Mouse (Mus musculus): ENCODE measurements around the gene Chd9. TPM values are rescaled to one million over a fixed set of nuclear protein-coding genes. Genes with fewer than 3 reads are reported as not detected.

The Chd9 gene
- polyA plus RNA-seq, 1 experiment, result 90.1 TPM

DNA sequence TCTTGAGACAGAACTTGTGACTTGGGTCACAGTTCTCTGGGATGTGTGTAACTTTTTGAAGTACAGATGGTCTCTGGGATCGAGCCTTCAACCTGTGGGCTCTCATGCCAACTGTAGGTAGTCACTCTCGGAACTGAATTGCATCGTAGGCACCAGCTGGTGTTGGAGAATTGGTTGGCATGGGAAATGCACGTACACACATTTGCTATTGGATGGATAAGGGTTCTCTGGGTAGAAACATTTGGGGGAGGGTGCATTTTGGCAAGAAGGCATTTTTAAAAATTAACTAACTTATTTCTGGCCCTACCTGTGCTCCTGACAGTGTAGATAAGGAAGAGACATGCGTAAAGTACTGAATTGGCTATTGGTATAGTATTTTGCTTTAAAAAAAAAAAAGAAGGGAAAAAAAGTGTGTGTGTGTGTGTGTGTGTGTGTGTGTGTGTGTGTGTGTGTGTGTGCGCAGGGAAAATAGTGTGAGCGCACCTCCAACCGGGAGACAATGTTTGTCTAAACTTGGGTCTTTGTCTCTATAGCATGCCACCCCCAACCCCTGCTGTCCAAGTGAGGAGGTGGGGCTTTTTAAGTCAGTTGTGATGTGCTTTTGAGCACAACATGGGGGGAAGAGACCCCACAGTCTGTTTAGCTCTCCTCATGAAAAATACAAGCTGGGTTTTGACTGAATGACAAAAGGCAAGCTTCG is 26.0 kb downstream of the Chd9 start:
- no peak overlapping the region for H3K27ac ChIP-seq (ENCODE audit: insufficient read depth, low read depth, low read length)
- H3K4me1 ChIP-seq (ENCODE audit: control insufficient read depth, insufficient read depth, low read length), result peaks cover 15% of the 10 kb centered on the region
- H3K4me3 ChIP-seq (ENCODE audit: insufficient read depth, low read length), result no peak overlapping the region
- TF ChIP-seq CTCF (IDR thresholded peaks at IDR 0.05; ENCODE audit: low read depth, low read length), result no peak
- no peak for TF ChIP-seq POLR2A (IDR thresholded peaks at IDR 0.05; ENCODE audit: borderline replicate concordance, low read depth, low read length)

GRCm38 (mm10) chr8:90854671-90855161 is 26.6 kb downstream of the Chd9 start:
- Histone ChIP-seq H3K27ac (ENCODE audit: insufficient read depth, low read depth, low read length) (no peak overlapping the region), H3K4me3 (ENCODE audit: insufficient read depth, low read length) (no peak overlapping the region), H3K4me1 (ENCODE audit: control insufficient read depth, insufficient read depth, low read length) (peaks cover 15% of the 10 kb centered on the region)
- TF ChIP-seq POLR2A (IDR thresholded peaks at IDR 0.05; ENCODE audit: borderline replicate concordance, low read depth, low read length) (no peak), CTCF (IDR thresholded peaks at IDR 0.05; ENCODE audit: low read depth, low read length) (no peak)

DNA sequence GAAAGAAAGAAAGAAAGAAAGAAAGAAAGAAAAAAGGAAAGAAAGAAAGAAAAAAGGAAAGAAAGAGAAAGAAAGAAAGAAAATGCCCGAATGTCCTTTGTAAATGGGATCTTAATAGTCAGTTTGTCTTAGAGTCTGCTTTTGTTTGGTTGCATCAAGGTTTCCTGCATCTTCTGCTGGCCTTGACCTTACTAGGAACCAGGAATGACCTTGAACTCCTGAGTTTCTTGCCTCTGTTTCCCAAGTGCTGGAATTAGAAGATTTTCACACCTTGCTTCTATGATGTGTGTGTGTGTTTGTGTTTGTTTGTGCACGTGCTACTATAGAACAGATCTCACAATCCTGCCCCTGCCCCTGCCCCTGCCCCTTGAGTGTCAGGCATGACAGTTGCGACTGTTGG is 28.0 kb downstream of the Chd9 start:
- peaks cover 16% of the 10 kb centered on the region for H3K4me1 ChIP-seq (ENCODE audit: control insufficient read depth, insufficient read depth, low read length)
- no peak overlapping the region for H3K27ac ChIP-seq (ENCODE audit: insufficient read depth, low read depth, low read length)
- H3K4me3 ChIP-seq (ENCODE audit: insufficient read depth, low read length), result no peak overlapping the region
- TF ChIP-seq CTCF (IDR thresholded peaks at IDR 0.05; ENCODE audit: low read depth, low read length) (no peak), POLR2A (IDR thresholded peaks at IDR 0.05; ENCODE audit: borderline replicate concordance, low read depth, low read length) (no peak)

GRCm38 (mm10) chr8:90856952-90857351 is 28.8 kb downstream of the Chd9 start:
- TF ChIP-seq CTCF (IDR thresholded peaks at IDR 0.05; ENCODE audit: low read depth, low read length) (no peak), POLR2A (IDR thresholded peaks at IDR 0.05; ENCODE audit: borderline replicate concordance, low read depth, low read length) (no peak)
- peak overlapping the region; percentile 20; the same call in 1 of the 2 replicates for H3K27ac ChIP-seq (ENCODE audit: insufficient read depth, low read depth, low read length)
- H3K4me1 ChIP-seq (ENCODE audit: control insufficient read depth, insufficient read depth, low read length), result peaks cover 23% of the 10 kb centered on the region
- no peak overlapping the region for H3K4me3 ChIP-seq (ENCODE audit: insufficient read depth, low read length)

GRCm38 (mm10) chr8:90858071-90858470 is 29.9 kb downstream of the Chd9 start:
- Histone ChIP-seq H3K4me1 (ENCODE audit: control insufficient read depth, insufficient read depth, low read length) (peaks cover 28% of the 10 kb centered on the region), H3K4me3 (ENCODE audit: insufficient read depth, low read length) (no peak overlapping the region), H3K27ac (ENCODE audit: insufficient read depth, low read depth, low read length) (no peak overlapping the region)
- no peak for TF ChIP-seq CTCF (IDR thresholded peaks at IDR 0.05; ENCODE audit: low read depth, low read length)
- no peak for TF ChIP-seq POLR2A (IDR thresholded peaks at IDR 0.05; ENCODE audit: borderline replicate concordance, low read depth, low read length)

DNA sequence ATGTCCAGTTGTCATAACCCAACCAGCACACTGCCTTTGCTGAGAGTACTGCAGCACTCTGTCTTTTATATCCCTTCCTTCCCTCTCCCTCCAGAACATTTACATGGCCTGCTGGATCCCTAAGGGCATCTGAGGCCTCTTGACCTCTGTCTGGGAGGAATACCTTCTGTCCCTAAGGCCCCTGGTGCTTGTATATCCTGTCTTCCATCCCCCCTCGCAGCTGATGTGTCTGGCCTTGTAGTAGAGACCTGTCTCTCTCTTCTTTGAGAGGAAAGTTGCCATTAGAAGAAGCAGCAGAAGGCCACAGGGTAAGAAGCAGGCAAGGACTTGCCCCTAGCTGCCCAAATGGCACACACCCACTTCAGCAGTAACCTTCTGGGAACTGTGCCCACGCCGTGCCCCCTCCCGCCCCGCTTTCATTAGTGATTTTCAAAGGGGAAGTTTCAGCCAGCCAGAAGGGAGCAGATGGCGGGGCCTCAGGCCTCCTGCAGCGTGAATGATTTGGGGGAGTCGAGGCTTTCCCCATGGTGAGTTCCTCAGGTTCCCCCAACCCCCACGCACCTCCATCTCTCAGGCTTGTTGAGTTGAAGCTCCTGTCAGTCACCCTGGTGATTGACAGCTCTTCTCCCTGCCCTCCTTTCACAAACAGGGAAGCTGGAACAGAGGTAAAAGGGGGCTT is 33.3 kb downstream of the Chd9 start:
- TF ChIP-seq CTCF (IDR thresholded peaks at IDR 0.05; ENCODE audit: low read depth, low read length) (no peak), POLR2A (IDR thresholded peaks at IDR 0.05; ENCODE audit: borderline replicate concordance, low read depth, low read length) (no peak)
- Histone ChIP-seq H3K27ac (ENCODE audit: insufficient read depth, low read depth, low read length) (no peak overlapping the region), H3K4me1 (ENCODE audit: control insufficient read depth, insufficient read depth, low read length) (peaks cover 25% of the 10 kb centered on the region), H3K4me3 (ENCODE audit: insufficient read depth, low read length) (no peak overlapping the region)

GRCm38 (mm10) chr8:90862038-90862437 is 33.9 kb downstream of the Chd9 start:
- Histone ChIP-seq H3K4me3 (ENCODE audit: insufficient read depth, low read length) (no peak overlapping the region), H3K27ac (ENCODE audit: insufficient read depth, low read depth, low read length) (no peak overlapping the region), H3K4me1 (ENCODE audit: control insufficient read depth, insufficient read depth, low read length) (peaks cover 21% of the 10 kb centered on the region)
- TF ChIP-seq CTCF (IDR thresholded peaks at IDR 0.05; ENCODE audit: low read depth, low read length) (no peak), POLR2A (IDR thresholded peaks at IDR 0.05; ENCODE audit: borderline replicate concordance, low read depth, low read length) (no peak)

DNA sequence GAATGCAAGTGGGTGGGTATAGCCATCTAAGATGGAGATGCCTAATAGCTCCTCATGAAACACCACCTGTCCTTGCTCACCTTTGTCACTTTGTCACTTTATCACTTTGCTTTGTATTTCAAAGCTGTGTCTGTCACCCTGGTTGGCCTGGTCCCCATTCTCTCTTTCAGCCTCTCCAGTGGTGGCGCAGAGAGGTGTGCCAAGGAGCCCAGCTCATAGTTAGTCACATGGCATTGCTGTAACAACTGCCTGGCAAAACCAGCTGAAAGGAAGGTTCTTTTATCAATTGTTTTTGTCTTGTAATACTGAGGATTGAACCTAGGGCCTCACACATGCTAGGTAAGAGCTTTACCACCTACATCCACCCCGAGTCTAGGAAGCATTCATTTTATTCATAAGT is 38.9 kb downstream of the Chd9 start:
- H3K4me1 ChIP-seq (ENCODE audit: control insufficient read depth, insufficient read depth, low read length), result peaks cover 24% of the 10 kb centered on the region
- no peak overlapping the region for H3K4me3 ChIP-seq (ENCODE audit: insufficient read depth, low read length)
- no peak overlapping the region for H3K27ac ChIP-seq (ENCODE audit: insufficient read depth, low read depth, low read length)
- no peak for TF ChIP-seq CTCF (IDR thresholded peaks at IDR 0.05; ENCODE audit: low read depth, low read length)
- no peak for TF ChIP-seq POLR2A (IDR thresholded peaks at IDR 0.05; ENCODE audit: borderline replicate concordance, low read depth, low read length)

DNA sequence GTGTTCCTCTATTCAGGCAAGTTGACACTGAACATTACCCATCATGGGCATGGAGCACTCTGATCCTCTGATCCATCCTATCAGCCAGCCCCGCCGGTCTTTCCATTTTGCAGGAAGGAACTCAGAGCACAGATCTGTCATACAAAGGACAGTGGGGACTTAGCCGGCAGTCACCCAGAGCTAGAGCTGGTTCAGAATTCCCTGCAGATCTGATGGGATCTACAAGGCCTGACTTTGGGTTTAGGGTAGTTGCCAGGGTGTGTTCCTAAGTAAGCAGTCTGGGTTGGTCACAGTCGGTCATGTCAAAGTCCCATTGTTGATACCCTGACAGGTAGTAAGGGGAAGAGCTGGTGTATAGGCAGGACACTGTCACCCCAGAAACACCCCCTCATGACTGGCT is 39.8 kb downstream of the Chd9 start:
- Histone ChIP-seq H3K4me3 (ENCODE audit: insufficient read depth, low read length) (no peak overlapping the region), H3K27ac (ENCODE audit: insufficient read depth, low read depth, low read length) (no peak overlapping the region), H3K4me1 (ENCODE audit: control insufficient read depth, insufficient read depth, low read length) (peaks cover 28% of the 10 kb centered on the region)
- no peak for TF ChIP-seq POLR2A (IDR thresholded peaks at IDR 0.05; ENCODE audit: borderline replicate concordance, low read depth, low read length)
- no peak for TF ChIP-seq CTCF (IDR thresholded peaks at IDR 0.05; ENCODE audit: low read depth, low read length)

DNA sequence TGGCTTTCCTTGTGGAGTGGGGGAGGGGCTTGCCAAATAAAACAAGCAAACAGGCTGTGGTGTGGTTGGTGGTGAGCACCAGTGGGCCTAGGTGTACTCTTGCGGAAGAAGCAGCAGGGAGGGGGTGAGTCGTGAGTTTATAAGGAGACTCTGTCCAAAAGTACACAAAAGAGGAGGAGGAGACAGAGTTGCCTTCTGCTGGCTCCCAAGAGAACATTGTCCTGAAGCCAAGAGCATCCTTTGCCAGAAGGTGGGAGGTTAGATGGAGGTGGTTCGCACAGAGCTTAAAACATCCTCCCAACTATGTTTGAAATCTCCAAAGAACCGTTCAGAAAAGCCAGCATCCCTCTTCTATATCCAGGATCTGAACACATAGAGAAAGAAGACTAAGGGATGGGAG is 40.2 kb downstream of the Chd9 start:
- H3K4me3 ChIP-seq (ENCODE audit: insufficient read depth, low read length), result no peak overlapping the region
- no peak for TF ChIP-seq POLR2A (IDR thresholded peaks at IDR 0.05; ENCODE audit: borderline replicate concordance, low read depth, low read length)
- no peak for TF ChIP-seq CTCF (IDR thresholded peaks at IDR 0.05; ENCODE audit: low read depth, low read length)
- H3K4me1 ChIP-seq (ENCODE audit: control insufficient read depth, insufficient read depth, low read length), result peaks cover 30% of the 10 kb centered on the region
- H3K27ac ChIP-seq (ENCODE audit: insufficient read depth, low read depth, low read length), result no peak overlapping the region
